Mouse (Mus musculus): ENCODE measurements around the gene Arhgap25. TPM values are rescaled to one million over a fixed set of nuclear protein-coding genes. Genes with fewer than 3 reads are reported as not detected.

Gene Arhgap25
- polyA plus RNA-seq, 1 experiment from 2014 or later = 2.5 TPM

- Histone ChIP-seq H3K27me3 (ENCODE audit: control insufficient read depth, insufficient read depth, low read length) (no peaks in the 10 kb centered on the region), H3K4me2 (ENCODE audit: low read depth) (no peak overlapping the region), H3K27ac (ENCODE audit: low read depth, low read length) (no peak overlapping the region), H3K9ac (ENCODE audit: low read length) (no peak overlapping the region), H3K4me3 (ENCODE audit: low read depth, low read length) (no peak overlapping the region), H3K4me1 (ENCODE audit: control insufficient read depth, insufficient read depth, low read length) (no peaks in the 10 kb centered on the region), H3K9me3 (ENCODE audit: control insufficient read depth, low read length) (no peaks in the 10 kb centered on the region), H3K36me3 (ENCODE audit: control insufficient read depth, insufficient read depth, low read length) (no peaks in the 10 kb centered on the region)
- DNase-seq (ENCODE audit: low spot score) = no peak
- no peak for ATAC-seq (ENCODE audit: insufficient read depth, low FRiP score, low TSS enrichment)
- 94% methylated on average over 1 of the region's 1 CpGs for WGBS
These were observed 29.5 kb downstream of the Arhgap25 start for GRCm38 (mm10) chr6:87503536-87503935.

- no peaks in the 10 kb centered on the region for H3K36me3 ChIP-seq (ENCODE audit: control insufficient read depth, insufficient read depth, low read length)
- no peak overlapping the region for H3K27ac ChIP-seq (ENCODE audit: low read depth, low read length)
- H3K9me3 ChIP-seq (ENCODE audit: control insufficient read depth, low read length) = no peaks in the 10 kb centered on the region
- DNase-seq (ENCODE audit: low spot score) = no peak
- H3K4me1 ChIP-seq (ENCODE audit: control insufficient read depth, insufficient read depth, low read length) = no peaks in the 10 kb centered on the region
- no peak overlapping the region for H3K4me3 ChIP-seq (ENCODE audit: low read depth, low read length)
- no peak overlapping the region for H3K4me2 ChIP-seq (ENCODE audit: low read depth)
- no peaks in the 10 kb centered on the region for H3K27me3 ChIP-seq (ENCODE audit: control insufficient read depth, insufficient read depth, low read length)
- 77% methylated on average over 10 of the region's 10 CpGs for WGBS
- no peak for ATAC-seq (ENCODE audit: insufficient read depth, low FRiP score, low TSS enrichment)
- H3K9ac ChIP-seq (ENCODE audit: low read length) = no peak overlapping the region
These were observed 30.2 kb downstream of the Arhgap25 start for GRCm38 (mm10) chr6:87502831-87503286.

- 64% methylated on average over 6 of the region's 6 CpGs for WGBS
- no peak overlapping the region for H3K4me2 ChIP-seq (ENCODE audit: low read depth)
- no peak overlapping the region for H3K4me3 ChIP-seq (ENCODE audit: low read depth, low read length)
- H3K27ac ChIP-seq (ENCODE audit: low read depth, low read length) = no peak overlapping the region
- no peak overlapping the region for H3K9ac ChIP-seq (ENCODE audit: low read length)
- no peak for DNase-seq (ENCODE audit: low spot score)
- no peaks in the 10 kb centered on the region for H3K4me1 ChIP-seq (ENCODE audit: control insufficient read depth, insufficient read depth, low read length)
- H3K9me3 ChIP-seq (ENCODE audit: control insufficient read depth, low read length) = no peaks in the 10 kb centered on the region; the same call in 1 of the 2 replicates
- H3K27me3 ChIP-seq (ENCODE audit: control insufficient read depth, insufficient read depth, low read length) = no peaks in the 10 kb centered on the region
- no peak for ATAC-seq (ENCODE audit: insufficient read depth, low FRiP score, low TSS enrichment)
- H3K36me3 ChIP-seq (ENCODE audit: control insufficient read depth, insufficient read depth, low read length) = no peaks in the 10 kb centered on the region
These were observed 30.6 kb downstream of the Arhgap25 start for GRCm38 (mm10) chr6:87502411-87502810.

- H3K27me3 ChIP-seq (ENCODE audit: control insufficient read depth, insufficient read depth, low read length) = no peaks in the 10 kb centered on the region
- H3K27ac ChIP-seq (ENCODE audit: low read depth, low read length) = no peak overlapping the region
- no peak overlapping the region for H3K9ac ChIP-seq (ENCODE audit: low read length)
- H3K4me1 ChIP-seq (ENCODE audit: control insufficient read depth, insufficient read depth, low read length) = no peaks in the 10 kb centered on the region
- no peaks in the 10 kb centered on the region; the same call in 1 of the 2 replicates for H3K9me3 ChIP-seq (ENCODE audit: control insufficient read depth, low read length)
- ATAC-seq (ENCODE audit: insufficient read depth, low FRiP score, low TSS enrichment) = no peak
- no peak overlapping the region for H3K4me2 ChIP-seq (ENCODE audit: low read depth)
- 88% methylated on average over 7 of the region's 7 CpGs for WGBS
- no peak for DNase-seq (ENCODE audit: low spot score)
- H3K4me3 ChIP-seq (ENCODE audit: low read depth, low read length) = no peak overlapping the region
- no peaks in the 10 kb centered on the region for H3K36me3 ChIP-seq (ENCODE audit: control insufficient read depth, insufficient read depth, low read length)
These were observed 32.4 kb downstream of the Arhgap25 start for GRCm38 (mm10) chr6:87500696-87501095.

GRCm38 (mm10) chr6:87499791-87500190 lies 33.3 kb downstream of the Arhgap25 start:
- H3K27me3 ChIP-seq (ENCODE audit: control insufficient read depth, insufficient read depth, low read length) = no peaks in the 10 kb centered on the region
- ATAC-seq (ENCODE audit: insufficient read depth, low FRiP score, low TSS enrichment) (no peak), DNase-seq (ENCODE audit: low spot score) (no peak)
- H3K9me3 ChIP-seq (ENCODE audit: control insufficient read depth, low read length) = no peaks in the 10 kb centered on the region; the same call in 1 of the 2 replicates
- no peaks in the 10 kb centered on the region for H3K36me3 ChIP-seq (ENCODE audit: control insufficient read depth, insufficient read depth, low read length)
- H3K4me2 ChIP-seq (ENCODE audit: low read depth) = no peak overlapping the region
- no peak overlapping the region for H3K4me3 ChIP-seq (ENCODE audit: low read depth, low read length)
- 70% methylated on average over 6 of the region's 6 CpGs for WGBS
- no peaks in the 10 kb centered on the region for H3K4me1 ChIP-seq (ENCODE audit: control insufficient read depth, insufficient read depth, low read length)
- no peak overlapping the region for H3K9ac ChIP-seq (ENCODE audit: low read length)
- H3K27ac ChIP-seq (ENCODE audit: low read depth, low read length) = no peak overlapping the region

- ATAC-seq (ENCODE audit: insufficient read depth, low FRiP score, low TSS enrichment) (no peak), DNase-seq (ENCODE audit: low spot score) (no peak)
- no peaks in the 10 kb centered on the region for H3K36me3 ChIP-seq (ENCODE audit: control insufficient read depth, insufficient read depth, low read length)
- no peak overlapping the region for H3K4me3 ChIP-seq (ENCODE audit: low read depth, low read length)
- H3K27ac ChIP-seq (ENCODE audit: low read depth, low read length) = no peak overlapping the region
- H3K9me3 ChIP-seq (ENCODE audit: control insufficient read depth, low read length) = no peaks in the 10 kb centered on the region; the same call in 1 of the 2 replicates
- H3K4me1 ChIP-seq (ENCODE audit: control insufficient read depth, insufficient read depth, low read length) = no peaks in the 10 kb centered on the region
- no peaks in the 10 kb centered on the region for H3K27me3 ChIP-seq (ENCODE audit: control insufficient read depth, insufficient read depth, low read length)
- no peak overlapping the region for H3K9ac ChIP-seq (ENCODE audit: low read length)
- H3K4me2 ChIP-seq (ENCODE audit: low read depth) = no peak overlapping the region
- WGBS = 75% methylated on average over 9 of the region's 9 CpGs
These were observed 36.9 kb downstream of the Arhgap25 start for GRCm38 (mm10) chr6:87496143-87496542.

GRCm38 (mm10) chr6:87494339-87494738 lies 38.7 kb downstream of the Arhgap25 start:
- Histone ChIP-seq H3K27me3 (ENCODE audit: control insufficient read depth, insufficient read depth, low read length) (no peaks in the 10 kb centered on the region), H3K9me3 (ENCODE audit: control insufficient read depth, low read length) (no peaks in the 10 kb centered on the region; the same call in 1 of the 2 replicates), H3K9ac (ENCODE audit: low read length) (no peak overlapping the region), H3K4me1 (ENCODE audit: control insufficient read depth, insufficient read depth, low read length) (no peaks in the 10 kb centered on the region), H3K4me2 (ENCODE audit: low read depth) (no peak overlapping the region), H3K27ac (ENCODE audit: low read depth, low read length) (no peak overlapping the region), H3K4me3 (ENCODE audit: low read depth, low read length) (no peak overlapping the region), H3K36me3 (ENCODE audit: control insufficient read depth, insufficient read depth, low read length) (no peaks in the 10 kb centered on the region)
- DNase-seq (ENCODE audit: low spot score) = no peak
- ATAC-seq (ENCODE audit: insufficient read depth, low FRiP score, low TSS enrichment) = no peak
- 75% methylated on average over 9 of the region's 9 CpGs for WGBS

GRCm38 (mm10) chr6:87487657-87488426 lies 45.2 kb downstream of the Arhgap25 start:
- Histone ChIP-seq H3K4me2 (ENCODE audit: low read depth) (no peak overlapping the region), H3K27ac (ENCODE audit: low read depth, low read length) (no peak overlapping the region), H3K9ac (ENCODE audit: low read length) (no peak overlapping the region), H3K9me3 (ENCODE audit: control insufficient read depth, low read length) (no peaks in the 10 kb centered on the region), H3K27me3 (ENCODE audit: control insufficient read depth, insufficient read depth, low read length) (no peaks in the 10 kb centered on the region), H3K4me3 (ENCODE audit: low read depth, low read length) (no peak overlapping the region), H3K4me1 (ENCODE audit: control insufficient read depth, insufficient read depth, low read length) (peaks cover 5% of the 10 kb centered on the region; the same call in 1 of the 2 replicates), H3K36me3 (ENCODE audit: control insufficient read depth, insufficient read depth, low read length) (no peaks in the 10 kb centered on the region)
- DNase-seq (ENCODE audit: low spot score) (no peak), ATAC-seq (ENCODE audit: insufficient read depth, low FRiP score, low TSS enrichment) (no peak)
- WGBS = 62% methylated on average over 6 of the region's 6 CpGs

GRCm38 (mm10) chr6:87484806-87485205 lies 48.3 kb downstream of the Arhgap25 start:
- DNase-seq (ENCODE audit: low spot score) (no peak), ATAC-seq (ENCODE audit: insufficient read depth, low FRiP score, low TSS enrichment) (no peak)
- Histone ChIP-seq H3K27ac (ENCODE audit: low read depth, low read length) (no peak overlapping the region), H3K4me2 (ENCODE audit: low read depth) (no peak overlapping the region), H3K9ac (ENCODE audit: low read length) (no peak overlapping the region), H3K27me3 (ENCODE audit: control insufficient read depth, insufficient read depth, low read length) (no peaks in the 10 kb centered on the region), H3K4me3 (ENCODE audit: low read depth, low read length) (no peak overlapping the region), H3K9me3 (ENCODE audit: control insufficient read depth, low read length) (no peaks in the 10 kb centered on the region), H3K4me1 (ENCODE audit: control insufficient read depth, insufficient read depth, low read length) (peaks cover 5% of the 10 kb centered on the region; the same call in 1 of the 2 replicates), H3K36me3 (ENCODE audit: control insufficient read depth, insufficient read depth, low read length) (no peaks in the 10 kb centered on the region)
- WGBS = 82% methylated on average over 5 of the region's 5 CpGs
